26 mouse cellular contexts compared by ENCODE assay signal in the genomic region with DNA sequence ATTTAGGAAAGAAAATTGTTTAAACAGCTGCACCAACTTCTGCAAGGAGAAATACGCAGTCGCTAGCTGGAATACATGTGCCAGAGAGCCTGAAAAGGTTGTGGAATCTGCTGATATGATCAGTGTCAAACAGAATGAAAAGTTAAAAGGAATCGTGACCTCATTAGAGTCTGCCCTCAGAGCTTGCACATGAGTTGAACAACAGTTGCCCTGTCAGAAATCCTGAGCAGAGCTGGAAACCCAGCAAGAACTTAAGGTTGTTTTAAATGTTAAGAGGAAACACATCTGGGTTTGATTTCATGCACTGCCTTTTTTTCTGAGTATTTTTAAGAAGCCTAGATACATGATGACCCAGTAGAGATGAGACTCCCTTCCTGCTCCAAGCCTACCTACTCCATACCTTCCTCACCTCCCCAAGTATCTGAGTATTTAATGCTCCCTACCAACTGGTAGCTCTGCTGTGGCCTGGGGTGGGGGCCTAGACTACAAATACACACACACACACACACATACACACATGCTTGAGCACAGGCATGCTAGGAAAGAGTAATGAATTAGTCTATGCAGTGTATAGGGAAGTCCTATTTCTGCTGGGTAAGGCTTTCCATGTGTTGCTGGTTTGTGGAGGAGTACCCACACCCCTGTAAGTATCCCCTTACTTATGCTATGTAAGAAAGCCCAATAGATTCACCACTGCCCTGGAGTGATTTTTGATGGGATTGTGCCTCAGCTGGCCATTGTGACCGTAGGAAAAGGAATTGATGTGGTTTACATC. TPM values are rescaled to one million over a fixed set of nuclear protein-coding genes. Genes with fewer than 3 reads are reported as not detected.
DNase-seq lines count a peak whose midpoint lies in the region; ATAC-seq lines count a peak whose summit lies in the region.
"Had no signal": no experiment of that assay in that cellular context is flagged by ENCODE, and none has a peak within 500 bp of the region (broad histone marks: within the 10 kb centered on the region; RNA-seq: fewer than 3 reads in every experiment).

No protein-coding gene starts in this region.

- 70% methylated on average over 4 of the region's 4 CpGs for WGBS in limb, embryonic 11.5 days
- WGBS in limb, embryonic 10.5 days, result 75% methylated on average over 4 of the region's 4 CpGs
- 37% methylated on average over 4 of the region's 4 CpGs for WGBS in embryonic facial prominence, embryonic 11.5 days
- WGBS in liver, embryonic 12.5 days (ENCODE audit: insufficient replicate concordance), result 68% methylated on average over 4 of the region's 4 CpGs
- 73% methylated on average over 4 of the region's 4 CpGs for WGBS in liver, embryonic 11.5 days

- no peak for ATAC-seq in limb, embryonic 11.5 days (ENCODE audit: insufficient number of reproducible peaks, low FRiP score, low TSS enrichment, low read depth)
- ATAC-seq in embryonic facial prominence, embryonic 11.5 days (replicated peaks; ENCODE audit: insufficient number of reproducible peaks, low FRiP score, low TSS enrichment, low read depth), result peak; percentile 78
- ATAC-seq in liver, embryonic 12.5 days, result no peak
- no peak for ATAC-seq in liver, embryonic 11.5 days (replicated peaks; ENCODE audit: low FRiP score)
- ATAC-seq: forebrain, embryonic 13.5 days had no signal

- H3K27me3 ChIP-seq in limb, embryonic 11.5 days (ENCODE audit: control insufficient read depth, insufficient read depth, low read length), result no peaks in the 10 kb centered on the region
- no peaks in the 10 kb centered on the region for H3K27me3 ChIP-seq in limb, embryonic 10.5 days (ENCODE audit: low read depth, poor library complexity, severe bottlenecking)
- H3K27me3 ChIP-seq in embryonic facial prominence, embryonic 11.5 days (ENCODE audit: control insufficient read depth, insufficient read depth, low read length), result no peaks in the 10 kb centered on the region
- no peaks in the 10 kb centered on the region for H3K27me3 ChIP-seq in liver, embryonic 12.5 days (replicated peaks)
- no peaks in the 10 kb centered on the region for H3K27me3 ChIP-seq in liver, embryonic 11.5 days (replicated peaks; ENCODE audit: control insufficient read depth, insufficient read depth, low read length)
- H3K27me3 ChIP-seq: CH12.LX; forebrain, embryonic 13.5 days; hindbrain, embryonic 12.5 days; midbrain, embryonic 12.5 days; neural tube, embryonic 12.5 days had no signal

- no peak for DNase-seq in limb, embryonic 11.5 days (ENCODE audit: low spot score)
- DNase-seq in limb, embryonic 10.5 days (ENCODE audit: low spot score), result no peak
- DNase-seq in embryonic facial prominence, embryonic 11.5 days (ENCODE audit: low spot score), result peak; percentile 69
- DNase-seq in forelimb bud, embryonic 11.5 days (ENCODE audit: low read depth, low spot score), result peak; percentile 17
- peak; percentile 28 for DNase-seq in naive thymus-derived CD4-positive, alpha-beta T cell, adult 2 months (ENCODE audit: low read depth)
- no peak for DNase-seq in cerebellum, adult 8-10 months
- DNase-seq in liver, embryonic 11.5 days (ENCODE audit: low spot score), result no peak
- DNase-seq: cerebellum, adult 9-11 months; gastrocnemius, postnatal 10 days; heart, adult 11 months; heart, postnatal 14 days; kidney, adult 18-20 months; lung, adult 18-20 months; lung, postnatal 10 days; right cerebral cortex, postnatal 25 days; spleen, adult 18-20 months had no signal

- 0 out of 2 replicates have a peak overlapping the region, but pooled peaks have one; percentile 21 for H3K27ac ChIP-seq in limb, embryonic 11.5 days (replicated peaks; ENCODE audit: low read depth, low read length)
- no peak overlapping the region for H3K27ac ChIP-seq in limb, embryonic 10.5 days
- H3K27ac ChIP-seq in embryonic facial prominence, embryonic 11.5 days (replicated peaks; ENCODE audit: low read depth, low read length), result no peak overlapping the region
- H3K27ac ChIP-seq in liver, embryonic 12.5 days, result no peak overlapping the region
- H3K27ac ChIP-seq in liver, embryonic 11.5 days (ENCODE audit: low read depth, low read length), result no peak overlapping the region
- H3K27ac ChIP-seq: forebrain, embryonic 13.5 days; hindbrain, embryonic 12.5 days; kidney, postnatal 0 days; midbrain, embryonic 12.5 days; neural tube, embryonic 12.5 days had no signal

- H3K4me1 ChIP-seq in limb, embryonic 11.5 days (ENCODE audit: control insufficient read depth, insufficient read depth, low read length), result no peaks in the 10 kb centered on the region
- peaks cover 6% of the 10 kb centered on the region for H3K4me1 ChIP-seq in limb, embryonic 10.5 days
- H3K4me1 ChIP-seq in embryonic facial prominence, embryonic 11.5 days (ENCODE audit: control insufficient read depth, insufficient read depth, low read length), result no peaks in the 10 kb centered on the region
- H3K4me1 ChIP-seq in liver, embryonic 12.5 days, result no peaks in the 10 kb centered on the region
- no peaks in the 10 kb centered on the region for H3K4me1 ChIP-seq in liver, embryonic 11.5 days (replicated peaks; ENCODE audit: control insufficient read depth, insufficient read depth, low read length)
- H3K4me1 ChIP-seq: forebrain, embryonic 13.5 days; hindbrain, embryonic 12.5 days; midbrain, embryonic 12.5 days; neural tube, embryonic 12.5 days had no signal

- no peak overlapping the region for H3K9ac ChIP-seq in limb, embryonic 11.5 days (ENCODE audit: low read length)
- H3K9ac ChIP-seq in embryonic facial prominence, embryonic 11.5 days (replicated peaks; ENCODE audit: low read length), result no peak overlapping the region
- no peak overlapping the region for H3K9ac ChIP-seq in liver, embryonic 12.5 days
- H3K9ac ChIP-seq in liver, embryonic 11.5 days (ENCODE audit: low read depth, low read length), result no peak overlapping the region
- H3K9ac ChIP-seq: forebrain, embryonic 13.5 days; hindbrain, embryonic 12.5 days; midbrain, embryonic 12.5 days; neural tube, embryonic 12.5 days had no signal

- no peaks in the 10 kb centered on the region for H3K36me3 ChIP-seq in limb, embryonic 11.5 days (ENCODE audit: control insufficient read depth, insufficient read depth, low read length)
- no peaks in the 10 kb centered on the region for H3K36me3 ChIP-seq in limb, embryonic 10.5 days
- no peaks in the 10 kb centered on the region for H3K36me3 ChIP-seq in embryonic facial prominence, embryonic 11.5 days (replicated peaks; ENCODE audit: control insufficient read depth, insufficient read depth, low read depth, low read length)
- H3K36me3 ChIP-seq in liver, embryonic 12.5 days, result no peaks in the 10 kb centered on the region
- H3K36me3 ChIP-seq in liver, embryonic 11.5 days (ENCODE audit: control insufficient read depth, insufficient read depth, low read length), result no peaks in the 10 kb centered on the region
- H3K36me3 ChIP-seq: G1E; hindbrain, embryonic 12.5 days; midbrain, embryonic 12.5 days; neural tube, embryonic 12.5 days had no signal

- H3K4me3 ChIP-seq in limb, embryonic 11.5 days (ENCODE audit: low read depth, low read length), result no peak overlapping the region
- H3K4me3 ChIP-seq in limb, embryonic 10.5 days, result no peak overlapping the region
- no peak overlapping the region for H3K4me3 ChIP-seq in embryonic facial prominence, embryonic 11.5 days (ENCODE audit: low read depth, low read length)
- no peak overlapping the region for H3K4me3 ChIP-seq in liver, embryonic 12.5 days
- H3K4me3 ChIP-seq in liver, embryonic 11.5 days (ENCODE audit: low read depth, low read length), result no peak overlapping the region
- H3K4me3 ChIP-seq: forebrain, embryonic 13.5 days; hindbrain, embryonic 12.5 days; midbrain, embryonic 12.5 days; neural tube, embryonic 12.5 days had no signal

- H3K9me3 ChIP-seq in limb, embryonic 11.5 days (ENCODE audit: control insufficient read depth, low read length), result no peaks in the 10 kb centered on the region
- no peaks in the 10 kb centered on the region for H3K9me3 ChIP-seq in limb, embryonic 10.5 days (replicated peaks)
- no peaks in the 10 kb centered on the region for H3K9me3 ChIP-seq in embryonic facial prominence, embryonic 11.5 days (replicated peaks; ENCODE audit: control insufficient read depth, low read length)
- no peaks in the 10 kb centered on the region for H3K9me3 ChIP-seq in liver, embryonic 12.5 days (replicated peaks)
- no peaks in the 10 kb centered on the region for H3K9me3 ChIP-seq in liver, embryonic 11.5 days (ENCODE audit: control insufficient read depth, low read length)
- H3K9me3 ChIP-seq: forebrain, embryonic 13.5 days; G1E; hindbrain, embryonic 12.5 days; midbrain, embryonic 12.5 days; neural tube, embryonic 12.5 days had no signal

- H3K4me2 ChIP-seq in limb, embryonic 11.5 days (ENCODE audit: low read depth, severe bottlenecking), result no peak overlapping the region; the same call in 1 of the 2 replicates
- H3K4me2 ChIP-seq in embryonic facial prominence, embryonic 11.5 days (ENCODE audit: low read depth, low read length), result no peak overlapping the region
- H3K4me2 ChIP-seq in liver, embryonic 12.5 days, result no peak overlapping the region
- no peak overlapping the region for H3K4me2 ChIP-seq in liver, embryonic 11.5 days
- H3K4me2 ChIP-seq: forebrain, embryonic 13.5 days; heart, embryonic 11.5 days; hindbrain, embryonic 12.5 days; midbrain, embryonic 12.5 days; neural tube, embryonic 12.5 days had no signal

RNA-seq across cellular contexts. Expression of a gene that starts 15.6 kb away (rescaled TPM):
- 0.68 and 0.98 TPM in 2 replicates for polyA plus RNA-seq in limb, embryonic 11.5 days (2014; fragmentation: Nextera tagmentation; extraction: Ambion mirVana)
- 0.69 and 0.95 TPM in 2 replicates for polyA plus RNA-seq in limb, embryonic 10.5 days (2016; fragmentation: Nextera tagmentation; extraction: Ambion mirVana)
- polyA plus RNA-seq in embryonic facial prominence, embryonic 11.5 days (2014; fragmentation: Nextera tagmentation; extraction: Ambion mirVana), result 0.95 and 1.0 TPM in 2 replicates
- polyA plus RNA-seq in liver, embryonic 12.5 days (2016; fragmentation: Nextera tagmentation; extraction: Ambion mirVana), result 0.62 and 0.87 TPM in 2 replicates
- 1.4 and 1.5 TPM in 2 replicates for polyA plus RNA-seq in liver, embryonic 11.5 days (2014; fragmentation: Nextera tagmentation; extraction: Ambion mirVana)
- polyA plus RNA-seq: G1E had no signal

RNA-seq across cellular contexts. Expression of a gene that starts 15.8 kb away (rescaled TPM):
- 0.07 and 0.08 TPM in 2 replicates for polyA plus RNA-seq in limb, embryonic 11.5 days (2014; fragmentation: Nextera tagmentation; extraction: Ambion mirVana)
- polyA plus RNA-seq in limb, embryonic 10.5 days (2016; fragmentation: Nextera tagmentation; extraction: Ambion mirVana), result 0.04 and 0.05 TPM in 2 replicates
- 0.18 and 0.26 TPM in 2 replicates for polyA plus RNA-seq in embryonic facial prominence, embryonic 11.5 days (2014; fragmentation: Nextera tagmentation; extraction: Ambion mirVana)
- 0.06 and 0.07 TPM in 2 replicates for polyA plus RNA-seq in liver, embryonic 12.5 days (2016; fragmentation: Nextera tagmentation; extraction: Ambion mirVana)
- polyA plus RNA-seq in liver, embryonic 11.5 days (2014; fragmentation: Nextera tagmentation; extraction: Ambion mirVana), result 0.08 and 0.09 TPM in 2 replicates
- polyA plus RNA-seq: activated CD4-positive, CD25-positive, alpha-beta regulatory T cell, adult 4 months; G1E had no signal

Comparison
In these comparisons a context has a peak if more than half of its experiments do, and no peak if none do; other contexts are left out.
1. DNase-seq: peak in embryonic facial prominence, embryonic 11.5 days (single experiment), forelimb bud, embryonic 11.5 days (single experiment) and naive thymus-derived CD4-positive, alpha-beta T cell, adult 2 months (single experiment); none in limb, embryonic 11.5 days (single experiment), limb, embryonic 10.5 days (single experiment), cerebellum, adult 8-10 months (single experiment) and liver, embryonic 11.5 days (single experiment).